Mouse (Mus musculus) thymus, adult 2 months (tissue): ENCODE results near the gene Cobll1.

Experiments
- CTCF ChIP-seq: fragments of 200-500 bp; IDR thresholded peaks from 2 replicates; pipeline ENCODE4 v1.5.1; 2012; ENCODE audit warnings: mild to moderate bottlenecking, control low read depth, low read length, moderate library complexity, borderline replicate concordance; ENCODE audit not compliant: control insufficient read depth, poor library complexity, insufficient read depth; ENCODE audit errors: extremely low read depth
- POLR2A ChIP-seq: fragments of 200-500 bp; IDR thresholded peaks from 2 replicates; pipeline ENCODE4 v1.6.1; 2012; ENCODE audit warnings: mild to moderate bottlenecking, low read length, control low read depth, moderate library complexity; ENCODE audit not compliant: control insufficient read depth, poor library complexity, insufficient read depth; ENCODE audit errors: extremely low read depth

- TF ChIP-seq CTCF, result no peak
- TF ChIP-seq POLR2A, result no peak
Measured at GRCm38 (mm10) chr2:65187164-65187563, 52.0 kb downstream of the Cobll1 start.
